ENCODE assay signal across 11 mouse cellular contexts in genomic region chr11:55791195-55791865, GRCm38 (mm10).
DNase-seq lines count a peak whose midpoint lies in the region; ATAC-seq and TF ChIP-seq lines count a peak whose summit lies in the region.
"Had no signal": no experiment of that assay in that cellular context is flagged by ENCODE, and none has a peak within 500 bp of the region (broad histone marks: within the 10 kb centered on the region; RNA-seq: fewer than 3 reads in every experiment).

No protein-coding gene starts in this region.

- no peak overlapping the region for H3K9ac ChIP-seq in liver, embryonic 11.5 days (ENCODE audit: low read depth, low read length)
- H3K9ac ChIP-seq in forebrain, embryonic 16.5 days (replicated peaks; ENCODE audit: low read depth, low read length), result no peak overlapping the region
- H3K9ac ChIP-seq in liver, postnatal 0 days (replicated peaks), result no peak overlapping the region
- H3K9ac ChIP-seq: embryonic facial prominence, embryonic 13.5 days; liver, embryonic 14.5 days had no signal

- TF ChIP-seq EP300 in liver, postnatal 0 days (IDR thresholded peaks at IDR 0.05; ENCODE audit: low read depth), result no peak

- H3K4me1 ChIP-seq in liver, embryonic 11.5 days (replicated peaks; ENCODE audit: control insufficient read depth, insufficient read depth, low read length), result no peaks in the 10 kb centered on the region
- peaks cover 4% of the 10 kb centered on the region; the same call in 1 of the 2 replicates for H3K4me1 ChIP-seq in forebrain, embryonic 16.5 days (replicated peaks; ENCODE audit: control insufficient read depth, insufficient read depth, low read length)
- no peaks in the 10 kb centered on the region for H3K4me1 ChIP-seq in limb, embryonic 10.5 days
- H3K4me1 ChIP-seq in liver, postnatal 0 days (ENCODE audit: insufficient read depth), result no peaks in the 10 kb centered on the region
- H3K4me1 ChIP-seq: embryonic facial prominence, embryonic 13.5 days had no signal

- 52% methylated on average over 8 of the region's 8 CpGs for WGBS in liver, embryonic 11.5 days
- WGBS in forebrain, embryonic 16.5 days, result 22% methylated on average over 8 of the region's 8 CpGs
- 30% methylated on average over 8 of the region's 8 CpGs for WGBS in limb, embryonic 10.5 days
- 49% methylated on average over 8 of the region's 8 CpGs for WGBS in liver, postnatal 0 days (ENCODE audit: insufficient replicate concordance)

- H3K9me3 ChIP-seq in liver, embryonic 11.5 days (ENCODE audit: control insufficient read depth, low read length), result no peaks in the 10 kb centered on the region
- H3K9me3 ChIP-seq in forebrain, embryonic 16.5 days (ENCODE audit: control insufficient read depth, low read length), result no peaks in the 10 kb centered on the region
- no peaks in the 10 kb centered on the region for H3K9me3 ChIP-seq in limb, embryonic 10.5 days (replicated peaks)
- no peaks in the 10 kb centered on the region for H3K9me3 ChIP-seq in liver, postnatal 0 days (ENCODE audit: low read length)
- H3K9me3 ChIP-seq: embryonic facial prominence, embryonic 13.5 days had no signal

- H3K4me2 ChIP-seq in liver, embryonic 11.5 days, result no peak overlapping the region
- no peak overlapping the region for H3K4me2 ChIP-seq in forebrain, embryonic 16.5 days (ENCODE audit: low read length)
- no peak overlapping the region for H3K4me2 ChIP-seq in liver, postnatal 0 days (ENCODE audit: low read depth, low read length)
- H3K4me2 ChIP-seq: embryonic facial prominence, embryonic 13.5 days had no signal

- no peaks in the 10 kb centered on the region for H3K27me3 ChIP-seq in liver, embryonic 11.5 days (replicated peaks; ENCODE audit: control insufficient read depth, insufficient read depth, low read length)
- H3K27me3 ChIP-seq in forebrain, embryonic 16.5 days (replicated peaks; ENCODE audit: control insufficient read depth, insufficient read depth, low read length), result no peaks in the 10 kb centered on the region
- H3K27me3 ChIP-seq in limb, embryonic 10.5 days (ENCODE audit: low read depth, poor library complexity, severe bottlenecking), result no peaks in the 10 kb centered on the region
- no peaks in the 10 kb centered on the region for H3K27me3 ChIP-seq in liver, postnatal 0 days (ENCODE audit: insufficient read depth, low read length)
- H3K27me3 ChIP-seq: embryonic facial prominence, embryonic 13.5 days had no signal

- TF ChIP-seq CTCF in liver, postnatal 0 days (IDR thresholded peaks at IDR 0.05; ENCODE audit: low read depth), result no peak

- H3K4me3 ChIP-seq in liver, embryonic 11.5 days (ENCODE audit: low read depth, low read length), result no peak overlapping the region
- H3K4me3 ChIP-seq in forebrain, embryonic 16.5 days (replicated peaks; ENCODE audit: low read length), result no peak overlapping the region
- no peak overlapping the region for H3K4me3 ChIP-seq in limb, embryonic 10.5 days
- no peak overlapping the region for H3K4me3 ChIP-seq in liver, postnatal 0 days (ENCODE audit: low read depth, low read length)
- H3K4me3 ChIP-seq: embryonic facial prominence, embryonic 13.5 days had no signal

- H3K27ac ChIP-seq in liver, embryonic 11.5 days (ENCODE audit: low read depth, low read length), result no peak overlapping the region
- no peak overlapping the region for H3K27ac ChIP-seq in forebrain, embryonic 16.5 days (ENCODE audit: low read length)
- H3K27ac ChIP-seq in limb, embryonic 10.5 days, result no peak overlapping the region
- no peak overlapping the region for H3K27ac ChIP-seq in liver, postnatal 0 days (ENCODE audit: low read depth)
- H3K27ac ChIP-seq: embryonic facial prominence, embryonic 13.5 days; liver, embryonic 14.5 days had no signal

- ATAC-seq in liver, embryonic 11.5 days (replicated peaks; ENCODE audit: low FRiP score), result no peak
- ATAC-seq in forebrain, embryonic 16.5 days, result peak; percentile 81
- no peak for ATAC-seq in liver, postnatal 0 days

- H3K36me3 ChIP-seq in liver, embryonic 11.5 days (ENCODE audit: control insufficient read depth, insufficient read depth, low read length), result no peaks in the 10 kb centered on the region
- no peaks in the 10 kb centered on the region for H3K36me3 ChIP-seq in forebrain, embryonic 16.5 days (ENCODE audit: control insufficient read depth, insufficient read depth)
- no peaks in the 10 kb centered on the region for H3K36me3 ChIP-seq in limb, embryonic 10.5 days
- H3K36me3 ChIP-seq in liver, postnatal 0 days (replicated peaks; ENCODE audit: insufficient read depth, low read length), result no peaks in the 10 kb centered on the region
- H3K36me3 ChIP-seq: embryonic facial prominence, embryonic 13.5 days had no signal

- peak; percentile 4 for DNase-seq in liver
- no peak for DNase-seq in liver, embryonic 11.5 days (ENCODE audit: low spot score)
- DNase-seq in limb, embryonic 10.5 days (ENCODE audit: low spot score), result peak; percentile 30
- peak; percentile 24 for DNase-seq in retina, postnatal 1 day
- DNase-seq in thymus, adult 18-20 months, result no peak
- no peak for DNase-seq in liver, postnatal 0 days
- DNase-seq: kidney, adult 18-20 months; spleen, adult 18-20 months had no signal

Comparison
In these comparisons a context has a peak if more than half of its experiments do, and no peak if none do; other contexts are left out.
1. DNase-seq: peak in liver (single experiment), limb, embryonic 10.5 days (single experiment) and retina, postnatal 1 day (single experiment); none in liver, embryonic 11.5 days (single experiment), thymus, adult 18-20 months (0 of 2) and liver, postnatal 0 days (single experiment).